Comparison of ENCODE assay signal across 26 mouse cellular contexts in the genomic region with DNA sequence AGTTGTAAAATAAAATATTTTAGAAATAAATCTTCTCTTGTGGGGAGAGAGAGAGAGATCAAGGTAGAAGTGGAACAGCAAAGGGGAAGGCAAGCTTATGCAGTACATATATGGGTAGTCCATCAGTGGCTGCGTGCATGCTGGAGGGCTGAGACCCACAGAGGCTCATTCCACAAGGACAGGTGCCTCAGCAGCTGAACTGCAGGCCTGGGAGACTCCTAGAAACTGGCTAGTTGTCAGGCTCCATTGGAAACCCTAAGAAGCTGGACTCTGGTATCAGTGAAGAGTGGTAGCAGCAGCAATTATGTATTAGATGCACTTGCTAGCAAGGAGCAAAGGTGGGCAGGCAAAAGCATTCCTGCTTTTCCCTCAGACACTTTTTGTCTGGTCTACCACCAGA. TPM values are rescaled to one million over a fixed set of nuclear protein-coding genes. Genes with fewer than 3 reads are reported as not detected.
A peak's percentile ranks its signal among the peaks of the same experiment; 100 is the strongest.
DNase-seq lines count a peak whose midpoint lies in the region; TF ChIP-seq lines count a peak whose summit lies in the region.
"Had no signal": no experiment of that assay in that cellular context is flagged by ENCODE, and none has a peak within 500 bp of the region (broad histone marks: within the 10 kb centered on the region; RNA-seq: fewer than 3 reads in every experiment).

No protein-coding gene starts in this region.

- no peak overlapping the region for H3K4me2 ChIP-seq in myocyte (ENCODE audit: low read depth)
- H3K4me2 ChIP-seq: embryonic facial prominence, embryonic 13.5 days; embryonic facial prominence, embryonic 15.5 days; forebrain, embryonic 12.5 days had no signal

- H3K36me3 ChIP-seq in myocyte (ENCODE audit: control insufficient read depth, insufficient read depth) = no peaks in the 10 kb centered on the region
- H3K36me3 ChIP-seq: embryonic facial prominence, embryonic 13.5 days; embryonic facial prominence, embryonic 15.5 days; forebrain, embryonic 10.5 days; forebrain, embryonic 12.5 days; G1E had no signal

- H3K27me3 ChIP-seq in myocyte (ENCODE audit: control insufficient read depth, insufficient read depth, insufficient read length) = no peaks in the 10 kb centered on the region
- H3K27me3 ChIP-seq: CH12.LX; embryonic facial prominence, embryonic 13.5 days; embryonic facial prominence, embryonic 15.5 days; forebrain, embryonic 12.5 days had no signal

- H3ac ChIP-seq in myocyte (ENCODE audit: control insufficient read depth, insufficient read length) = no peak overlapping the region

- H3K79me2 ChIP-seq in myocyte (ENCODE audit: control insufficient read depth, insufficient read depth) = no peaks in the 10 kb centered on the region

- no peak for TF ChIP-seq POLR2A in myocyte (IDR thresholded peaks at IDR 0.05; ENCODE audit: insufficient read length, low read depth)

- DNase-seq in heart, adult 11 months = peak; percentile 75
- no peak for DNase-seq in heart, adult 8-10 months (ENCODE audit: low spot score)
- peak; percentile 1 for DNase-seq in A20 (ENCODE audit: low read depth, low spot score)
- DNase-seq in cerebellum, adult 11-12 months = no peak
- DNase-seq: adrenal gland, adult 8-10 months; adrenal gland, postnatal 14 days; adrenal gland, postnatal 36 days; B cell, adult 2 months; cerebellum, adult 18-20 months; cerebellum, adult 8-10 months; cerebellum, adult 9-11 months; cerebellum, postnatal 14 days; cerebellum, postnatal 36 days; embryo, embryonic 11 days had no signal

- H3K4me3 ChIP-seq in myocyte = no peak overlapping the region
- H3K4me3 ChIP-seq: embryonic facial prominence, embryonic 13.5 days; embryonic facial prominence, embryonic 15.5 days; erythroblast, embryonic 14.5 days; forebrain, embryonic 10.5 days; forebrain, embryonic 12.5 days had no signal

TF ChIP-seq in myocyte, 11 proteins besides CTCF, POLR2A, EP300 and RAD21:
- TF ChIP-seq SRF (IDR thresholded peaks at IDR 0.05; ENCODE audit: control insufficient read depth, insufficient read length, low read depth) (peak; percentile 24), USF1 (IDR thresholded peaks at IDR 0.05; ENCODE audit: low read depth) (no peak), CEBPB (IDR thresholded peaks at IDR 0.05; ENCODE audit: insufficient read depth, poor library complexity, severe bottlenecking) (no peak), MYOG (IDR thresholded peaks at IDR 0.05; ENCODE audit: control insufficient read depth in 1 of 3, insufficient read depth in 1 of 3, insufficient read length in 2 of 3, low read depth in 2 of 3) (peak in 2 of 3 experiments; percentile 77 to 93), TCF3 (IDR thresholded peaks at IDR 0.05; ENCODE audit: insufficient read length, low read depth) (peak; percentile 65), POLR2AphosphoS2 (IDR thresholded peaks at IDR 0.05; ENCODE audit: insufficient read length, low read depth) (no peak), E2F4 (IDR thresholded peaks at IDR 0.05; ENCODE audit: insufficient read depth) (no peak), MYOD1 (IDR thresholded peaks at IDR 0.05; ENCODE audit: control insufficient read depth in 1 of 3, insufficient read length in 2 of 3, low read depth in 2 of 3) (peak in 2 of 3 experiments; percentile 89), MAX (IDR thresholded peaks at IDR 0.05; ENCODE audit: low read depth) (no peak), TCF12 (IDR thresholded peaks at IDR 0.05; ENCODE audit: insufficient read depth, poor library complexity, severe bottlenecking) (peak; percentile 27), REST (IDR thresholded peaks at IDR 0.05; ENCODE audit: insufficient read depth, insufficient read length) (no peak)

RNA-seq across cellular contexts. Expression of gene Vgll2, which starts 17.1 kb away (rescaled TPM):
- 1 to 10 TPM in 2 of 4 experiments, under 1 TPM in 2; 0.83 to 2.1 (median 1.1) TPM for total RNA-seq in heart, adult 8-10 months (2022)
- 23.1 TPM for polyA plus RNA-seq in myocyte (2012; fragmentation: generic; extraction: Trizol)
- total RNA-seq: adrenal gland, adult 8-10 months; adrenal gland, postnatal 14 days; adrenal gland, postnatal 36 days; CH12.LX; common myeloid progenitor, adult 5-6 weeks; G1E had no signal
- polyA plus RNA-seq: activated CD4-positive, CD25-positive, alpha-beta regulatory T cell, adult 4 months; CD4-positive, CD25-positive, alpha-beta regulatory T cell, adult 4 months; erythroblast, embryonic 14.5 days; G1E; Patski had no signal

Comparison
In these comparisons a context has a peak if more than half of its experiments do, and no peak if none do; other contexts are left out.
1. DNase-seq: peak in heart, adult 11 months (single experiment) and A20 (single experiment); none in heart, adult 8-10 months (single experiment) and cerebellum, adult 11-12 months (single experiment).